Mouse (Mus musculus): ENCODE results near the gene Scly. TPM values are rescaled to one million over a fixed set of nuclear protein-coding genes. Genes with fewer than 3 reads are reported as not detected.

Scly gene
- total RNA-seq, 4 experiments from 2014 or later, result 15.5 to 20.3 (median 19.3) TPM

GRCm38 (mm10) chr1:91362113-91362512 lies 64.0 kb downstream of the Scly start:
- no peak for DNase-seq (ENCODE audit: low spot score)

GRCm38 (mm10) chr1:91364822-91365644 lies 66.9 kb downstream of the Scly start:
- DNase-seq (ENCODE audit: low spot score), result no peak

GRCm38 (mm10) chr1:91365816-91366214 lies 67.7 kb downstream of the Scly start:
- no peak for DNase-seq (ENCODE audit: low spot score)

GRCm38 (mm10) chr1:91366215-91367108 lies 68.3 kb downstream of the Scly start, which contains the start of gene Erfe:
Gene Erfe, plus strand, starts transcription at chr1:91366430.
- peak; percentile 42 for DNase-seq (ENCODE audit: low spot score)

- no peak for DNase-seq (ENCODE audit: low spot score)
Measured at GRCm38 (mm10) chr1:91367295-91367694, 69.2 kb downstream of the Scly start.

- no peak for DNase-seq (ENCODE audit: low spot score)
Measured at GRCm38 (mm10) chr1:91369408-91369807, 71.3 kb downstream of the Scly start.

GRCm38 (mm10) chr1:91370055-91370454 lies 71.9 kb downstream of the Scly start:
- no peak for DNase-seq (ENCODE audit: low spot score)

Other genes starting within 250 kb of the Scly start
- gene Rbm44, start 153.2 kb upstream of the Scly start, total RNA-seq (2022), result not detected
- gene Ramp1, start 118.5 kb upstream of the Scly start, total RNA-seq (2022), result 1 to 10 TPM; 3.4 to 5.1 (median 4.5) TPM
- 10 to 100 TPM; 39.6 to 52.2 (median 45.2) TPM for gene Ube2f, start 48.0 kb upstream of the Scly start, total RNA-seq (2022)
- not detected for gene Espnl, start 23.7 kb downstream of the Scly start, total RNA-seq (2022)
- 10 to 100 TPM; 36.7 to 52.8 (median 42.5) TPM for gene Klhl30, start 52.7 kb downstream of the Scly start, total RNA-seq (2022)
- gene Erfe, start 68.1 kb downstream of the Scly start, total RNA-seq (2022), result under 1 TPM in 1 of 4 experiments, not detected in 3; 0.09 TPM
- gene Ilkap, start 100.5 kb downstream of the Scly start, total RNA-seq (2022), result 10 to 100 TPM; 41.5 to 53.3 (median 44.4) TPM
- gene Hes6, start 115.7 kb downstream of the Scly start, total RNA-seq (2022), result 10 to 100 TPM; 18.6 to 20.4 (median 20.0) TPM
- 10 to 100 TPM in 3 of 4 experiments, 1 to 10 TPM in 1; 8.3 to 15.0 (median 13.5) TPM for gene Per2, start 161.0 kb downstream of the Scly start, total RNA-seq (2022)
- 1 to 10 TPM; 4.2 to 5.4 (median 4.9) TPM for gene Traf3ip1, start 196.3 kb downstream of the Scly start, total RNA-seq (2022)
- gene Asb1, start 242.2 kb downstream of the Scly start, total RNA-seq (2022), result 10 to 100 TPM; 17.3 to 27.2 (median 20.5) TPM